Mouse (Mus musculus): ENCODE results near the gene Ccdc126. TPM values are rescaled to one million over a fixed set of nuclear protein-coding genes. Genes with fewer than 3 reads are reported as not detected.

Ccdc126 gene
- polyA plus RNA-seq, 1 experiment, result 4.0 TPM

- H3K27me3 ChIP-seq (ENCODE audit: control insufficient read depth, insufficient read depth, low read length, poor library complexity, severe bottlenecking), result no peaks in the 10 kb centered on the region
- no peak overlapping the region for H3K4me3 ChIP-seq (ENCODE audit: low read depth, low read length)
- no peaks in the 10 kb centered on the region for H3K4me1 ChIP-seq (ENCODE audit: control insufficient read depth, insufficient read depth, low read length)
- TF ChIP-seq POLR2A (IDR thresholded peaks at IDR 0.05; ENCODE audit: insufficient read depth, low read length) (no peak), CTCF (IDR thresholded peaks at IDR 0.05; ENCODE audit: low read depth, low read length) (no peak), EP300 (IDR thresholded peaks at IDR 0.05; ENCODE audit: insufficient read depth, low read depth, low read length) (no peak)
- no peaks in the 10 kb centered on the region for H3K36me3 ChIP-seq (ENCODE audit: control insufficient read depth, insufficient read depth, low read length, poor library complexity, severe bottlenecking)
- H3K9ac ChIP-seq (ENCODE audit: low read depth, poor library complexity, severe bottlenecking), result no peak overlapping the region
- H3K9me3 ChIP-seq (replicated peaks; ENCODE audit: control insufficient read depth, insufficient read depth, low read length, poor library complexity, severe bottlenecking), result no peaks in the 10 kb centered on the region
- no peak overlapping the region for H3K27ac ChIP-seq (ENCODE audit: insufficient read depth, low read length)
Measured at GRCm38 (mm10) chr6:49331369-49332059, 12.4 kb downstream of the Ccdc126 start.

- no peaks in the 10 kb centered on the region for H3K27me3 ChIP-seq (ENCODE audit: control insufficient read depth, insufficient read depth, low read length, poor library complexity, severe bottlenecking)
- no peaks in the 10 kb centered on the region for H3K9me3 ChIP-seq (replicated peaks; ENCODE audit: control insufficient read depth, insufficient read depth, low read length, poor library complexity, severe bottlenecking)
- TF ChIP-seq CTCF (IDR thresholded peaks at IDR 0.05; ENCODE audit: low read depth, low read length) (no peak), EP300 (IDR thresholded peaks at IDR 0.05; ENCODE audit: insufficient read depth, low read depth, low read length) (no peak), POLR2A (IDR thresholded peaks at IDR 0.05; ENCODE audit: insufficient read depth, low read length) (no peak)
- no peak overlapping the region for H3K27ac ChIP-seq (ENCODE audit: insufficient read depth, low read length)
- H3K36me3 ChIP-seq (ENCODE audit: control insufficient read depth, insufficient read depth, low read length, poor library complexity, severe bottlenecking), result no peaks in the 10 kb centered on the region
- no peaks in the 10 kb centered on the region for H3K4me1 ChIP-seq (ENCODE audit: control insufficient read depth, insufficient read depth, low read length)
- no peak overlapping the region for H3K4me3 ChIP-seq (ENCODE audit: low read depth, low read length)
- H3K9ac ChIP-seq (ENCODE audit: low read depth, poor library complexity, severe bottlenecking), result no peak overlapping the region
Measured at GRCm38 (mm10) chr6:49332060-49332370, 12.9 kb downstream of the Ccdc126 start.

DNA sequence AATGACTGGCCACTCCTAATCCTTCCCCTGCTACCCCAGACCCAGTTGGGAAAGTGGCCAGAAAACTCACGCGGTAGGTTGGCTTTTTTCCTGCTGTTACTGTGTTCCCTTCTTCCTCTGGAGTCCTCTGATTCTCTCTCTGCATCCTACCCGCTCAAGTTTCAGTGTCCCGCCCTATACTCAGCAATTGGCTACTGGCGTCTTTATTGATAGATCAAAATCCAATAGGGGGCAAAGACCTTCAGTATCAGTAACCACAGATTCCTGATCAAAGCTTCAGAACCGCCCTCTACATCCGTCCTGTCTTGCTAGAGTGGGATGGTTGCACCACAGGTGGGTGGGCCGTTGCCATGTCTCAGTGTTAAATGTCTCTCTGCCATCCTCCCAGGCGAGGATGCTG lies 19.5 kb downstream of the Ccdc126 start:
- no peak for TF ChIP-seq EP300 (IDR thresholded peaks at IDR 0.05; ENCODE audit: insufficient read depth, low read depth, low read length)
- no peak for TF ChIP-seq CTCF (IDR thresholded peaks at IDR 0.05; ENCODE audit: low read depth, low read length)
- no peak for TF ChIP-seq POLR2A (IDR thresholded peaks at IDR 0.05; ENCODE audit: insufficient read depth, low read length)
- Histone ChIP-seq H3K9me3 (replicated peaks; ENCODE audit: control insufficient read depth, insufficient read depth, low read length, poor library complexity, severe bottlenecking) (no peaks in the 10 kb centered on the region), H3K4me3 (ENCODE audit: low read depth, low read length) (peak overlapping the region; percentile 48), H3K9ac (ENCODE audit: low read depth, poor library complexity, severe bottlenecking) (no peak overlapping the region), H3K36me3 (ENCODE audit: control insufficient read depth, insufficient read depth, low read length, poor library complexity, severe bottlenecking) (no peaks in the 10 kb centered on the region), H3K4me1 (ENCODE audit: control insufficient read depth, insufficient read depth, low read length) (no peaks in the 10 kb centered on the region), H3K27ac (ENCODE audit: insufficient read depth, low read length) (no peak overlapping the region), H3K27me3 (ENCODE audit: control insufficient read depth, insufficient read depth, low read length, poor library complexity, severe bottlenecking) (no peaks in the 10 kb centered on the region)

- H3K9me3 ChIP-seq (replicated peaks; ENCODE audit: control insufficient read depth, insufficient read depth, low read length, poor library complexity, severe bottlenecking), result no peaks in the 10 kb centered on the region
- peak overlapping the region; percentile 48 for H3K4me3 ChIP-seq (ENCODE audit: low read depth, low read length)
- TF ChIP-seq EP300 (IDR thresholded peaks at IDR 0.05; ENCODE audit: insufficient read depth, low read depth, low read length), result no peak
- no peak for TF ChIP-seq POLR2A (IDR thresholded peaks at IDR 0.05; ENCODE audit: insufficient read depth, low read length)
- no peak for TF ChIP-seq CTCF (IDR thresholded peaks at IDR 0.05; ENCODE audit: low read depth, low read length)
- no peaks in the 10 kb centered on the region for H3K27me3 ChIP-seq (ENCODE audit: control insufficient read depth, insufficient read depth, low read length, poor library complexity, severe bottlenecking)
- no peak overlapping the region for H3K27ac ChIP-seq (ENCODE audit: insufficient read depth, low read length)
- H3K36me3 ChIP-seq (ENCODE audit: control insufficient read depth, insufficient read depth, low read length, poor library complexity, severe bottlenecking), result no peaks in the 10 kb centered on the region
- 0 out of 2 replicates have a peak overlapping the region, but pooled peaks have one; percentile 1 for H3K9ac ChIP-seq (ENCODE audit: low read depth, poor library complexity, severe bottlenecking)
- no peaks in the 10 kb centered on the region for H3K4me1 ChIP-seq (ENCODE audit: control insufficient read depth, insufficient read depth, low read length)
Measured at GRCm38 (mm10) chr6:49339145-49339544, 20.1 kb downstream of the Ccdc126 start.

- no peaks in the 10 kb centered on the region for H3K9me3 ChIP-seq (replicated peaks; ENCODE audit: control insufficient read depth, insufficient read depth, low read length, poor library complexity, severe bottlenecking)
- no peak overlapping the region for H3K27ac ChIP-seq (ENCODE audit: insufficient read depth, low read length)
- no peak overlapping the region for H3K9ac ChIP-seq (ENCODE audit: low read depth, poor library complexity, severe bottlenecking)
- no peaks in the 10 kb centered on the region for H3K27me3 ChIP-seq (ENCODE audit: control insufficient read depth, insufficient read depth, low read length, poor library complexity, severe bottlenecking)
- no peak overlapping the region for H3K4me3 ChIP-seq (ENCODE audit: low read depth, low read length)
- no peaks in the 10 kb centered on the region for H3K4me1 ChIP-seq (ENCODE audit: control insufficient read depth, insufficient read depth, low read length)
- no peaks in the 10 kb centered on the region for H3K36me3 ChIP-seq (ENCODE audit: control insufficient read depth, insufficient read depth, low read length, poor library complexity, severe bottlenecking)
- no peak for TF ChIP-seq EP300 (IDR thresholded peaks at IDR 0.05; ENCODE audit: insufficient read depth, low read depth, low read length)
- TF ChIP-seq CTCF (IDR thresholded peaks at IDR 0.05; ENCODE audit: low read depth, low read length), result no peak
- no peak for TF ChIP-seq POLR2A (IDR thresholded peaks at IDR 0.05; ENCODE audit: insufficient read depth, low read length)
Measured at GRCm38 (mm10) chr6:49343737-49344469, 24.8 kb downstream of the Ccdc126 start.

GRCm38 (mm10) chr6:49349826-49350225 lies 30.8 kb downstream of the Ccdc126 start:
- no peak overlapping the region for H3K27ac ChIP-seq (ENCODE audit: insufficient read depth, low read length)
- H3K9me3 ChIP-seq (replicated peaks; ENCODE audit: control insufficient read depth, insufficient read depth, low read length, poor library complexity, severe bottlenecking), result no peaks in the 10 kb centered on the region
- H3K4me3 ChIP-seq (ENCODE audit: low read depth, low read length), result no peak overlapping the region
- no peaks in the 10 kb centered on the region for H3K36me3 ChIP-seq (ENCODE audit: control insufficient read depth, insufficient read depth, low read length, poor library complexity, severe bottlenecking)
- TF ChIP-seq POLR2A (IDR thresholded peaks at IDR 0.05; ENCODE audit: insufficient read depth, low read length), result no peak
- TF ChIP-seq EP300 (IDR thresholded peaks at IDR 0.05; ENCODE audit: insufficient read depth, low read depth, low read length), result no peak
- TF ChIP-seq CTCF (IDR thresholded peaks at IDR 0.05; ENCODE audit: low read depth, low read length), result no peak
- no peaks in the 10 kb centered on the region for H3K4me1 ChIP-seq (ENCODE audit: control insufficient read depth, insufficient read depth, low read length)
- no peak overlapping the region for H3K9ac ChIP-seq (ENCODE audit: low read depth, poor library complexity, severe bottlenecking)
- no peaks in the 10 kb centered on the region for H3K27me3 ChIP-seq (ENCODE audit: control insufficient read depth, insufficient read depth, low read length, poor library complexity, severe bottlenecking)
